Mouse (Mus musculus) adrenal gland, adult (tissue): ENCODE measurements at regions not wholly inside any gene's neighbourhood (a gene's known extent, or its start where the extent isn't known, plus 50 kb on each side); places are given as distances from the start of the nearest gene placed in this dataset.

Experiments used
- DNase-seq, 2 experiments: peaks; one replicate each; pipeline ENCODE4 v3.0.0; 2022 to 2023; ENCODE audit warnings: low spot score in 1 of 2; ENCODE audit not compliant: inconsistent age in 2 of 2

DNA sequence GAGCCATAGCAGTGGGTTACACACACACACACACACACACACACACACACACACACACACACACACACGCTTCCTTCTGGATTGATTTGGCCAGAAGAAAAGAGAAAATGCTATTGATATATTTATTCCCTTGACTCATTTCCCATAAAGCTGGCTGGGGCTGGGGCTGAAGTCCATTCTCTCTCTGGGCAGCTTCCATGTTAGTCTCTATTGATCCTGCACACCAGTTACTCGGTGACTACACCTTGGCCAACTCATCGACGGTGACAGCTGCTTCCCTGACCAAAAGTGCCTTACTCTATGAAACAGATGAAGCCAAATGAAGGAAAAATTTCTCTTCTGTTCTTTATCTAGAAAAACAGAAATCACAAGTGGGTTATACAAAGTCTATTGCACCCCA is 82.1 kb downstream of the Snx18 start:
- DNase-seq: no peak

DNA sequence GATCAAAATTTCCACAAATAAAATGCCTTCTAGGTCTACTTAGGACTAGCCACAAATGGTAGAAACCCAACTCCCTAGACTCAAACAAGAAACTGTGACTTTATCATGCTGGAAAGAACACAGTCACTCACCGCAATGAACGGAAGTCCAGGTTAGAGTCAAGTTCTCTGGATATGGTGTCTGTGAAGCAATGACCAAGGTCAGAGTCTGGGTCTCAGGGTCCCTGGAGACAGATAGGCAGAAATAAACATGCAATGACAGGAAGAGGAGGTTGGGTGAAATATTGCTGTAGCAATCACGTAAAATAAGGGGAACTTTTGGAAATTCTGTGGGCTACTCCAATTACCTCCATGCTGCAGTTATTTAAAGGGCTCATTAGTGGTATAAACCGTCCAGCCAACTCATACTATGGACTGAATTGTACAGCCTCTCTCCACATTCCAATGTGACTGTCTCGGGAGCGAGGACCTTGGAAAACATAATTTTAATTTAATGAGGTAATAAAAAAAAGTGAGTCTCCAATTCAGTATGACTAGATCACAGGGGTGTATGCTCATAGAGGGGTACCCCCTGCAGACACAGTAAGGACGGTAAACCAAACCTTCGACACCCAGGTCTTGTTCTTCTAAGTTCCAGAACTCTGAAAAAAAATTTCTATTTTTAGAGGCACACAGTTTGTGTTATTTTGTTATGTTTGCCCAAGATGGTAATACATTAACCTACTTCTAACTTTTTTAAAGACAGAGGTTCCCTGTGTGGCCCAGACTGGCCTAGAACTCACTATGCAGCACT is 83.5 kb downstream of the Snx18 start:
- DNase-seq: no peak

DNA sequence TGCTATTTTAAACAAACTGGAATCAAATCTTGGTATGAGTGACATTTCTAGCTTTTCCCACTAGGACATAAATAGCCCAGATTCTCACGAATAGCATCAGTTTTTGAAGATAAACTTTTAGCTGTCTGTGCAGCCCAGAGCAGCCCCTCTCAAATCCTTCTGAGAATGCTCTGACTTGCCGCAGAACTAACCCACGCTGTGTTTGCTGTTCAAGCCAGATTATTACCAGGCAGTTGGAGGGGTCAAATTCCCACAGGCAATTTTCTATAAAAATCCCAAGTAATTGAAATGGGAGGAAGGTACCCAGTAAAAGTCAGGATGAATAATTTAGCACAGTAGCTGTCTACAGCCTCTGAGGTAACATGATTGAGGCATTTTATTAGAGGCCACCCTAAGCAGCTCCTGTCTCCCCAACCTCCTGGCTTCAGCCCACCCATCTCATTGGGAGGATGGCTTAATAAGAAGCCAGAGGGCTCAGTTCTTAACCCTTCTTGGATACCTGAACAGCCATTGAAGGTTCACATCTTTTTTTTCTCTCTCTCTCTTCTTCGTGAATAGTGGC is 84.4 kb downstream of the Snx18 start:
- no peak for DNase-seq

DNA sequence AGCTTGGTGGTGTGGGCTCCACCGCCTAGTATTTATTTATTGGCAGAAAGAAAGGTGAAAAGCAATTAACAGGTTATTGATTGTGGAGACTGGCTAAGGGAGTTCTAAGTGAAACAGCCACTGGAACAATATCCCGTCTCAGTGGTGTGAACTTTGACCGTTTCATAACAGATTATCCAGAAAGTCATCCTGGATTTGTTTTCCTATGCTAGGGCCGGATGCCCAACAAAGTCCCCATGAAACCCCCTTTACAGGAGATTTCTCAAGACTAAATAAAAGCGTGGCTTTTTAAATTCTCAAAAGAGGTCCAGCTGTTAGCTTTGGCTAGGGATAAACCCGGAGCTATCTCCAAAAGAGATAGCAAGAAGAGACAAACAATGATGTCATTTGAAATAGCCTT is 91.4 kb downstream of the Snx18 start:
- no peak for DNase-seq

DNA sequence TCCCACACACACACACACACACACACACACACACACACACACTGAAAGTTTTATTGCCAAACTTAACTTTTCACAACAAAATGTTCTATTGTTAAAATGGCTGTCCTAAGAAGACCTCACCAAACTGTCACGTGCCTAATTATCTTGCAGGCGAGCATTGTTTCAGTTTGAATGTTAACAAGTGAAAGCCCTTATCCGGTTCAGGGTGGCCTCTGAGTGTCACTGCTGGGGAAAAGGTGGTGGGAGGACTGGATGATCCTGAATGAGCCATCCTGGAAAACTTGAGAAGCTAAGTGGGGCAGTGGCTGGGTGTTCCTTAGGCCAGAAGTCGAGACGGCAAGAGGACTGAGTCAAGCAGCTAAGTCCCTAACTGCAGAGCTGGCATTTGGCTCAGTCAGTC is 94.9 kb downstream of the Snx18 start:
- DNase-seq: no peak

DNA sequence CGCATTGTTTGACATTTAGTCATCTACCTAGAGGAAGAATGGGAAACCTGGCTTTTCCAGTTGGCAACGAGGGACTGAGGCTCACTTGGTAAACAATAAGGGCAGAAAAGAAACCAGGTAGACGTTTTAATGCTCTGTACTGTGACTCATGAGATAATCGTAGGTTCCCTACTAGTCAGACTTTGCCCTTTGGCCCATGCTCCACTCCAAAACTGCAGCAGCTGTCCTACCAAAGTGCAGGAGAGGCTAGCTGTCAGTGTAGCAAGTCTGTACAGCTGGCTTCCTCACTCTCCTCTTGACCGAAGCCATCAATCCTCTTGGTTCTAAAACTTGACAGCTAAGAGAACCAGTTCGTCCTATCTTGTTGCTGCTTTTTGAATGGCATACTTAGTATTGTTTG is 100.2 kb downstream of the Snx18 start:
- no peak for DNase-seq

DNA sequence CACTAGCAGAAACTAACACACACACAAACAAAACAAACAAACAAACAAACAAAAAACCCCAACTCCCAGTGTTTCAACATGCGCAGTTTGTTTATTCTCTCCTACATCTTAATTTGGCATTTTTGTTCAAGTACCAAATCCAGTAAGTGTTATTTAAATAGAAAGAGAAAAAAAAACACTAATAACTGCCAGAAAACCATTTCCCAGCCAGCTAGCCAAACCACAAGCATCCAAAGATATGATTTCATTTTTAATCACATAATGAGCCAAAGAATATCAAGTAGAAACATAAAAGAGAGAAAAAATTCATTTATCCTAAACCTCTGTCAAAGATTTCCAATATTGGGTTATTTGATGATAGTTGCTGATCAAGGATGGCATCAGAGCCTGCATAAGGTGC is 102.3 kb downstream of the Snx18 start:
- no peak for DNase-seq

DNA sequence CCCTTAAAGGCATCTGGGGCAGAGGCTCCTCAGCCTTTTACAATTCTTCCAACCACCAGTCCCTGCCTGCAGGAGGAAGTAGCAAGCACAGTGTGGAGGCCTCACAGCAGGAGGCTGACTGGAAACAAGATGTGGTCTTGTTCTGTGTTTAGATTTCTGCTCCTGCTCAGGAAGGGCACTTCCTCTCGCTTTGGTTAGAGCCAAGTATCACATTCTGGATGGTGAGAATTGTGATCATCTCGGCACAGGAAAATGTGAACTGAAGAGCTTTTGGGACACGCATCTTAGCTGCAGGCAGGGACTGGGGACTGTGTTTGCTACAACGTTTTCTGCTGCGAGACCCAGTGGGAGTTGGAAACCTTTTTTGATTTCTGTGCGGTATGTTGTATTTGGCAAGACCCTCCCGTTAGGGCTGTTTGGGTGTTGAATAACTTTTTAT is 103.2 kb downstream of the Snx18 start:
- DNase-seq: no peak

DNA sequence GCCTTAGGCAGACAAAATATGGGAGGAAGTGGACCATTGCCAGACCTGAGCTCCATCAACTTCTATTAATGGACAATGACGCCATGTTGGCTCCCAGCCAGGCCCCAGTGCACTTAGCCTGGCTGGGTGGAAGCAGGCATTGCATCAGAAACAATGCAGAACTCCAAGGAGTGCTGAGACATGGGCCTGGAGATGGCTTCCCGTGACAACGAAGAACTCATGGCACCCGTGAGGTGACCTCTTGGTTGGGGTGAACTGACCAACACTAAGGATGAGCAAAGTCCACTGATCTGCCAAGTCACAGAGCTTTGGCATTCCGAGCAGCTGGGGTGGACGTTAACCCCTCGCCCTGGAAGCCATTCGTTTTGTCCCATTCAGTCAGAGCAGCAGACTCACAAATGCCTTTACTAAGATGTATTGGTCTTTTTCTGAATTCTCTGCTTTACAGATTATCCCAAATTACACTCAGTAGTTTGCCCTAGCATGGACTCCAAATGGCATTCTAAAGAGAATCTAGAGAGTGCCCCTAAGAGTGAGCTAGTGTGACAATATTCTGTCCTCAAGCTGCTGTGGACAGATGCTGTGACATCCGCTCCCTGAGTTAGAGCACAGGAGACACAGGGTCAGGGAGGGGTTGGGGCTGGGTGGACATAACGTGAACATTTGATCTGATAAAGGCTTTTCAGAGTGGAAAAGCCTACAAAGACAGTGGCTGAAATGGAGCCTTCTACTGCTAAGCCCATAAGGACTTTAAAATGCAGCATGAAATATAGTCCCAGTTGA is 108.8 kb downstream of the Snx18 start:
- DNase-seq: peak; percentile 69 to 79

DNA sequence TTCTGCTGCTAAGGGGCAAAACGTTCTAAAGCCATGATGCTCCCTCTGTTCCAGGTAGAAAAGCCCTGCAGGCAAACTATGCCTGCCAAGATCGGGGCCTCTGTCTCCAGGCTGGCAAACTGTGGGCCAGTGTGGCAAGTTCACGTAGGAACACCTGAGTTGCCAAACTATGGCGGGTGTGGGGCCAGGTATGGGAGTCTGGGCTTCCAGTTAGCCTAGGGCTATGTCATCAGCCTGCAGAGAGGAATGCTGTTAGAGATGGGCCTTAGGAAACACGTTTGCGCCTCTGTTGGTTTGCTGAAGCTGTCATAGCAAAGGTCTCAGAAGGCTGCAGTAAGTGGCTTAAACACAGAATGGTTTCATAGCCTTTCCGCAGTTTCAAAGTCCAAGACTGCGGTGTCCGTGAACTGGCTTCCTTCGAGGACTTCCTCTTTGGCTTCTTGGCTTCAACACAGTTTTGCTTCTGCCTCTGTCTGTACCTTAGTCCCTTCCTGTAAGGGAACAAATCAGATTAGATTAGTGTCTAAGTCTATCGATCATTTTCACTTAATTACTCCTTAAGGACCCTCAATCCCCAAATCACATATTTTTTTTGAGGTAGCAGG is 110.1 kb downstream of the Snx18 start:
- DNase-seq: no peak

DNA sequence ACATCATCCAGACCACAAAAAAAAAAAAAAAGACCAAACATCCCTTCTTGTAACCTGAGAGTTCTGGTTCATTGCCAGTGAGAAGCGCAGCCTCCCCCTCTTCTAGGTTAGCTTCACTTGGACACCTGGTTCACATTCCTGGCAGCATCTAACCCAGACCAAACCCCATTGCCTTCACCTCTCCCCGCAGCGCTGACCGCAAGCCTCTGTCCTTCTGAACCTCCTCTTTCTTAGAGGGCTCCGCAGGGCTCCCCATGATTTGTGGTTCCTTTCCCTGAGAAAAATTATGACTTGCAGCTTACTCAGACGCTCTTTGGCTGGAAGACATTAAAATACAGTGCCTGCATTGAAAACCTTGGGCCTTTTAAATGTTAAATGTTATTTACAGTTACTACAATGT is 115.8 kb downstream of the Snx18 start:
- no peak for DNase-seq

DNA sequence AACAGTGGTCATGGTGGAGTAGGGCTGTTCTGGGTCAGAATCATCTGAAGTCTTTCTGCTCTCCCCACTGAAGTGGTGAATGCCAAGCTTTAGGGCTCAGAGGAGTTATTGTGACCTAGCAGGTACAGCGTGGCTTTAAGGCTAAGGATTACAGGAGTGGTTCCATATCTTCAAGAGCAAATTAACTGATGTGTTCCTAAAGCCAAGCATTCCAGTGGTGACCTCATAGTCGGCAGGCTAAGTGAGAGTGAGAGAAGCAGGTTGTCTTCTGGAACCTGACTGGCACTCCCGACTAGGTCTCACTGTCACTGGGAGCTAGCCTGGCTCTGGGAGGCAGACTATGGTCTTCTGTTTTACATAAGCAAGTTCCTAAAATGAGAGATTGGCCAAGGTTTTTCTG is 116.3 kb downstream of the Snx18 start:
- no peak for DNase-seq

DNA sequence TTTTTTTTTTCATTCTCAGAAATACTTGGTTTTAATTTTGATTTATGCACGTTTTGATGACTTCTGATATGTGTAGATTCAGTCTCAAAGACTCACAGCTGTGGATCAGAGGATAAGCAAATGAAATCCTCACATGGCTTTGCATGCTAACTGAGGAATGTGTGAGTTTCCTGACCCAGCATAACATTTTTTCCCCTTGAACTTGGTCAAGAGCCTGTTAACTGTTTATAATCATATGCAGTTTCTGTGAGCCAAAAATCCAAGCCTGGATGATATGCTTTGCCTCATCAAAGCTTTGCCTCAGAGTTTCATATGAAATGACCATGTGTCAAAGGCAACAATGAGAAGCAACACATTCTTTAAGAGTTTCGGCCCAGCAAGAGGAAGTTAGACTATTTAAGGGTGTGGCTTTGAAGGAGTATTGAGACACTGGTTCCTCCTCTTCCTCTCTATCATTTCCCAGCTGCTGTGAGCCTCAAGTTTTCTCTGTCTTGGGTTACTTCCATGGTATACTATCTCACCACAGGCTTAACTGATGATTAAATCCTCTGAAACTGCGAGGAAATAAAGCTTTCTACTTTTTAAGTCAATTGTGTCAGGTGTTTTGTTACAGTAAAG is 117.9 kb downstream of the Snx18 start:
- no peak for DNase-seq

DNA sequence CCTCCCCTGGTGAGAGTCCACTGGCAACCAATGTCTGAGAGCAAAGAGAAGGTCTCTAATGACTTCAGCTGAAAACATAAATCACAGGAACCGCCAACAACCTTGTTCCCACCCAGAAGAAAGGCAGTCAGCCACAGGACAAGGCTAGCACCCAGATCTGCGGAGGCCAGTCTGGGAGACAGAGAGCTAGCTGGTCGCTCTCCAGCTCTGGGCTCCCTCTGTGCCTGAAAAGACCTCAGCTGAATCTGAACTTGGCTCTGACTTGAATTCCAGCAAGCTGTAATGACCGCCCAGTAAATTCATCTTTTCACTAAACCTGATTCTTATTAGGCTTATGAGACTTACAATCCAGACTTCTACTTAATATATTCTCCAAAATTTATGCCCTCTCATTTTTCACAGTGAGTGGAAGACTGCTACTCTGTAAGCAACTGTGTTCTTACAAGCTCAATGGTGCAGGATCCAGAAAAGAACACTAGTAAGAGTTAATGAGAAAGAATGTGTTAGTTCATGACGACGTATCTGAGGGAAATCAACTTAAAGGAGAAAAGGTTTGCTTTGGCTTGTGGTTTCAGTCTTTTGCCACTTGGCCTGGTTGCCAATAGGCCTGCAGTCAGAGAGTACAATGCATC is 119.2 kb downstream of the Snx18 start:
- no peak for DNase-seq

DNA sequence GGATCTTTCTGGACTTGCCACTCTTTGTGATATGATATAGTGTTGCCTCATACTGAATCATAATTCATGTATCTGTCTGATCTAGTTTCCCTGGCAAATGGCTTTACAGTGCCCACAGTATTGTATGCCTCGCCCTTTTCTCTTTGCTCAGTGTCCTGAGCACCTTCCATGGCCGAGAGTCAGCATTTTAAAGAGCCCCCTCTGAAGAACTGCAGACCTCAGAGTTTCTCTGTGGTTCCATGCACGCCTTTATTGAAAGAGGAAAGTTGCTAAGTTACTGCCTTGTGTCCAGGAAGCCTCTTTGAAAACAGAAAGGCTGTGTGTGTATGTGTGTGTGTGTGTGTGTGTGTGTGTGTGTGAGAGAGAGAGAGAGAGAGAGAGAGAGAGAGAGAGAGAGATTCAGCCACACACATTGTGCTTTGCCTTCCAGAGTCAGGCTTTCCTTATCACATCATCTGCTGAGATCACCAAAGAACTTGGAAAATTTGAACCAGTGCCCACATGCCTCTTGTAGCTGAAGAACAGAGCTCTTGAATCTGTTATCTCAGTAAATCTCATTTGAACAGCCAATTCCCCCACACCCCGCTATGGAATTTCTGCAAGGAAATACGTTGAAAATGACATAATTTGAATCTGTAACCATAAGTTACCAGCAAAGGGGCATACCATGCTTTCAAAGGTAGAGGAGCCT is 122.6 kb downstream of the Snx18 start:
- DNase-seq: no peak

DNA sequence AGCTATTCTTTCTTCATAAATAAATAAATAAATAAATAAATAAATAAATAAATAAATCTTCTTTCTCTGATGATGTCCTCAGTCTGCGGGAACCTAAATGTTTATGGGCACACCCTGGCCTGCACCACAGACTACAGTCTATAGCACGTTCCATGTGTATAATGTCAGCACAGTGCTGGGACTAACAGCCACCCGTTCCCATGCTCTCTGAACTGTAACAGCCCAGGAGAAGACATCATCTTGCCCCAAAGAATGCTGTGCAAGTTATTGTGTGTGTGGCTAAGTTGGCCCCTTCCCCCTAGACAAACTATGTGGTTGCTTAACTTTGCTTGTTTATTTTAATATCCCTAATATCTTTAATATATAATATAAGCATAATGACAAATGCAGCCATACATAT is 123.2 kb downstream of the Snx18 start:
- no peak for DNase-seq

DNA sequence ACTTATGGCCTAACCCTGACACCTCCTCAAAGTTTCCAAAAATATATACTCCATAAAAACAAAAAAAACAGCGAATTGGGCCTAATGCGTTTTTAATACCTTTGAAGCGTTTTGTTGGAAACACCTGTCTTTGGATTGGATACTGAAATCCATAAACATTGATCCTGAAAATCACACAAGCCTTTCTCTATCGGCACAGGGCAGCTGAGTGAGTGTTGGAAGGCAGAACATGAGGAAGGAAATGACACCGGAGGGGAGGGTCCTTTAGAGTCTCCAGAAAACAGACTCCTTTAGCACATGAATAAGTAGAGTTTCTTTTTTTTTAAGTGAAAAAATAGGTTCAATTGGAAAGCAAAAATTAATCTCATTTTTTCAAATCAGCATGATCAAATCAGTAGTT is 123.7 kb downstream of the Snx18 start:
- DNase-seq: no peak

DNA sequence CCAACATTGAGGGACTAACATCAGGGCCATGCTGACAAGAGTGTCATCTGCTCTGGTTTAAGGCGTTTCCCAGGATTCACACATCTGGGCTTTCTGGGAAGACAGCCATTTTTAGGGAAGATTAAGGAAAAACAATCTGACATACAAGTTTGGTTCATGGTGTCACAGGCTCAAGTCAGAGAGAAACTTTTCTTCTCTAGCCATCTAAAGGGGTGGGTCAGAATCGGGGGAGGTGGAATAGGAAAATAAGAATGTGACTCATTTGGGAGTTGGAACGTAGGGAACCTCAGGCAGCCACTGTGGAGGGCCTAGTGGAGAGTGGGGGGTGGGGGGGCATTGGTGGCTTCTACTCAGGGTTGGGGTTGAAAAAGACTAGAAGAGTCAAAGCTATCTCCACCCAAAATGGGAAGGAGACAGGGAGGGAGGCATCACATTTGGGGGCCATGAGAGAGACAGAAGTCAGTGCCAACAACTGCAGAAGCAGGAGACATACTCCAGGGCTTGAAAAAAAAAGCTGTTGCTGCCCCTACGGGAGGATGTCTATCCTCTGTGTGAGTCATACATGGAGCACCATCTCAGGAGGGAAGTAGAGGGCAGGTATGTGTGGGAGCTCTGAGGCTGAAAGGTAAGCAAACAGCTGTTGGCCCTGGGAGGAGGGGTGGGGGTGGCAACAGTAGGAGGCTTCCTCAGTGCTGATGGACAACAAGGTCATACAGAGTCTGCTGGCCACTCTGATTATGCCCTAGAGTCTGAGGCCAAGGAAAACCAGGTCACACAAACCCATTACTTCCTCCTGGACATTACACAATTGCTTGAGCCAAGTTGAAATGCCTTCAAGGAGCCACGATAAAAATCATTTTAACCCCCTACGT is 128.2 kb downstream of the Snx18 start:
- DNase-seq: no peak

DNA sequence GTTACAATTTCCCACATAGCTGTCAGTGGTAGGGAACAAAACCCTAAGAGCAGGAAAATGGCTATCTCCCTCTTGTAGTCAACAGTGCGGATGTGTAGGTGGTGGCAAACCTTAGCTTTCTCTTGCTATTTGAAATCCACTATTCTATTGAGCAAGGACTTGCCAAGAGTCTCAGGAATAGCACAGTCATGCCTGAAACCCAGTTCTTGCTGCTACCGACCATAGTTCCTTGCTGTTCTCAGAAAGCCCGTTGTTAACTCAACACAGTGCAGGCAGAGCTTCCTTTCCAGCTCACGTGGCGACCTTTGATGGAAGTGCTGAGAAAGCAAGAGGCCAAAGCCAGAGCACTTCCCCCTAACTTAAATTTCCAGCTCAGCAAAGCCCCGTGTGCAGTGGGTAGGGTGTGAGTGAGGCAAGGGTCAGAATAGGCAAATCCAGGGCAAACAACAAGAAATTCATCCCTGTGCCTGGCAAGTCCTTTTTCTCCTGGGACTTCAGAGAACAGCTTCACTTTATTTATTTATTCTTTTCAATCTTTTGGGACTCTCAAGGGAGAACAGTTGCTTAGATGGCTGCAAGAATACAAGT is 131.9 kb downstream of the Snx18 start:
- DNase-seq: no peak
